Mouse (Mus musculus) gastrocnemius, adult 8-10 months (tissue): ENCODE measurements around the gene Gm973. TPM values are rescaled to one million over a fixed set of nuclear protein-coding genes. Genes with fewer than 3 reads are reported as not detected.
A peak's percentile ranks its signal among the peaks of the same experiment; 100 is the strongest.

Source experiments
- DNase-seq, 2 experiments: peaks; one replicate each; pipeline ENCODE4 v3.0.0; 2022; ENCODE audit warnings: low spot score in 2 of 2
- total RNA-seq, 4 experiments: library from RNA; stranded (reverse); gene quantifications; 2 replicates each; pipeline ENCODE4 v1.2.4; 2022

Gm973 gene
- total RNA-seq, 4 experiments from 2014 or later = 0.56 to 1.8 (median 0.90) TPM

DNA sequence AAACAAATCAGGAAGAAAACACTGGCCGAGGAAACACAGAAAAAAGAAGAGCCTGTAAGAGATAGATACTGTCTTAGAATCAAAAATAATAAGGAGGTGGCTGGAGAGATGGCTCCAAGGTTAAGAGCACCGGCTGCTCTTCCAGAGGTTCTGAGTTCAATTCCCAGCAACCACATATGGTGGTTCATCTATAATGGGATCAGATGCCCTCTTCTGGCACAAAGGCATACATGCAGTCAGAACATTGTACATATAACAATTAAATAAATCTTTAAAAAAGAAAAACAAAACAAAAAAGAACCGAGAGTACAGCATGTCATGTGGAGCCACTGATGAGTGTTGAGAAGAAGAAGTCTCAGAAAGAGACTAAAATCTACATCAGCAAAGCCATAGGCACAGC is 64.8 kb downstream of the Gm973 start:
- no peak for DNase-seq

- DNase-seq = peak; percentile 45 to 54
These were observed 68.8 kb downstream of the Gm973 start for GRCm38 (mm10) chr1:59584656-59585410.

- DNase-seq = no peak
These were observed 73.2 kb downstream of the Gm973 start for GRCm38 (mm10) chr1:59589271-59589670.

DNA sequence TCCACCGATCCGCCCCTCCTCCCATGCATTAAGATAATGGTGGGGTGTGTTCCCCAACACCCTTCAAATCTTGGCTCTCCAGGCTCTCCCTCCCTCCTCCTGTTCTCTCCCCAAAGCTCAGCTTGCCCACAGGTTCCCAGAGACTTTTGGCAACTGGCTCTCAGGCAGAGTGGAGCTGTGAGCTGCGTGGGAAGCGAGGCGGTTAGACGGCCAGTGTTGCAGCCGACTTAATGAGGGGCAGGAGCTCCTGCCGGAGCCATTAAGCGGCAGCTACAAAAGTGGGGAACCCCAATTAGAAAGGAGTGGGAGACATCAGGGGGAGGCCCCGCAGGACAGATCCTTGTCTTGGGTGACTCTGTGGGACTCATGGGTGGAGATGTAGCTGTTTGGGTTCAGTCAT is 76.3 kb downstream of the Gm973 start:
- DNase-seq = no peak

DNA sequence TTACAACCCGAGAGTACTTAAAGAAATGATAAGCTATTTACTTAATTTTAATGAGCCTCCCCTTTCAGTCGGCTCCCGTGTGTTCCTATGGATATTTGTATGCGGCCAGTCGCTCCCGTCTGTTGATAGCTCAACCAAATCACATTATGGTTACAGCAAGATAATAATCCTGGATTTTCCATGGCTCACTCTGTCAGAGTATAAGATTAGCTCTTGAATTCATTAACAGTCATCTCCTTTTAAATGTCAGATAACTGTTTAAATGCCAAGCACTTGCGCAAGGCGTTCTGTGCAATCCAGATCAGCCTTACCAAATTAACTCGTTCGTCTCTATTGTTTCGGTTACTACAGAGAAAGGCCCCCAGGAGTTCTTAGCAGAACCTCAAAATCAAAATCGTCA is 76.8 kb downstream of the Gm973 start:
- DNase-seq = no peak

GRCm38 (mm10) chr1:59593622-59594035 is 77.6 kb downstream of the Gm973 start:
- peak in 1 of 2 experiments; percentile 13 for DNase-seq

GRCm38 (mm10) chr1:59594586-59595266 is 78.7 kb downstream of the Gm973 start:
- DNase-seq = no peak

- no peak for DNase-seq
These were observed 79.5 kb downstream of the Gm973 start for GRCm38 (mm10) chr1:59595609-59596008.

DNA sequence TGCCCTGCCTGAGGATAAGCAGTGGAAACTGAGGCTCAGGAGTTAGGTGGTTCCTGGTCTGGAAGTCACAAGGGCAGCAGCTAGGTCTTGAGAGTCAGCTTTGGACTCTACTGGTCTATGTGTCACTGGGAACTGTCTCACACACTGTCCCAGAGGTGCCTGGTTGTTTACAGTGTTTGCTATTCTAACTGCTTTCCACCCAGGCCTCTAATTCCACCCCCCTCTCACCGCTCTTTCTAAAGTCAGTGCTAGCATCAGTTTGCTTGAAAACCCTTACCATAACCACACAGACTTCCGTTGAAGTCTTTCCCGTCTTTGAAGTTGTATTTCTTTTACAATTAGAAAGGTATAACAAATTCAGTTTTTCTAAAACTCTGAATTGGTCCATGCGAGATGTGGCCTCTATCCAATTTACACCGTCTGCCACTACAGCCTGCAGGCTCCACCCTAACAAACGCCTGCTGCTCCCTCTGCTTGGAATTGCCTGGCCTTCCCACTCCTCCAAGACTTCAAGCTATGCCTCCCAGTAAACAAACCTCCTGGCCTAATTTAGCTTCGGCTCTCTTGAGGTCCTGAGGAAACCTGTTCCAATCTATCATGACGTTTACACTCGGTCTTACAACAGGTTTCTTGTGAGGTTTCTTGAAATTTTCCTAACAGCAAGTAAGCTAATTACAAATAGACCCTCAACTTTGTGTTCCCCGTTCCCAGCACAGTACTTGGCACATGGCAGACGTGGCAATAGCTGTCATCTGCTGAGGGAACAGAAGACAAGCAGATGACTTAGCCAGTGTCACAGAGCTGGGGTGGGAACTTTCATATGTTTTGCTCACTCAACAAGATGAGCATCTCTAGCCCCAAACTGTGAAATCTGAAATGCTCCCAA is 86.7 kb downstream of the Gm973 start:
- no peak for DNase-seq

DNA sequence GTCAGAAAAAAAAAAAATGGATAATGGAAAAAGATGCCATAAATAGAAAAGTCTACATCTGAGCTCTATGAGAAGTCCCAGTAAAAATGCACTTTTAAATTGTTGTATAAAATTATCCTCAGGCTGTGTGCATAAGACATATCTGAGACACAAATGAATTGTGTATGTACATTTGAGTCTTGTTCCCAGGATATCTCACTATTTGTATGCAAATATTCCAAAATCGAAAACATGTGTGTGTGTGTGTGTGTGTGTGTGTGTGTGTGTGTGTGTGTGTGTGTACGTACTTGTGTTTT is 87.3 kb downstream of the Gm973 start:
- no peak for DNase-seq

DNA sequence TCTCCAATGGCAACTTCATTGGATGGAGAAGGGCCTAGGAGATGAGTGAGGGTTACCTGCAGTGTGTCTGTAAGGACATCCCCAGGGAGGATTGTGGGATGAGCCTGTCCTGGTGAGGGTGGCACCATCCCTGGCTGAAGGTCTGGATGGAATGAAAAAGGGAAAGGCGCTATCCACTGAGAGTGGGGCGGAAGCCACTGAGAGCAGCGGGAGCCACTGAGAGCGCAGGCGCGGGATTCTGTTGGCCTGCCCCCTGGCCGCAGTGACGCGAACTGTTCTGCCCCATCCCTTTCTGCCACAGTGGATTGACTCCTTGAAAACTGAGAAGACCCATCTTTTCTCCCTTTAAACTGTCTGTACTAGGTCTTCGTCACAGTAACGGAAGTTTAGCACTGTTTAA is 87.8 kb downstream of the Gm973 start:
- DNase-seq = no peak

- no peak for DNase-seq
These were observed 90.4 kb downstream of the Gm973 start for GRCm38 (mm10) chr1:59606479-59606878.

- no peak for DNase-seq
These were observed 91.0 kb downstream of the Gm973 start for GRCm38 (mm10) chr1:59607071-59607470.

DNA sequence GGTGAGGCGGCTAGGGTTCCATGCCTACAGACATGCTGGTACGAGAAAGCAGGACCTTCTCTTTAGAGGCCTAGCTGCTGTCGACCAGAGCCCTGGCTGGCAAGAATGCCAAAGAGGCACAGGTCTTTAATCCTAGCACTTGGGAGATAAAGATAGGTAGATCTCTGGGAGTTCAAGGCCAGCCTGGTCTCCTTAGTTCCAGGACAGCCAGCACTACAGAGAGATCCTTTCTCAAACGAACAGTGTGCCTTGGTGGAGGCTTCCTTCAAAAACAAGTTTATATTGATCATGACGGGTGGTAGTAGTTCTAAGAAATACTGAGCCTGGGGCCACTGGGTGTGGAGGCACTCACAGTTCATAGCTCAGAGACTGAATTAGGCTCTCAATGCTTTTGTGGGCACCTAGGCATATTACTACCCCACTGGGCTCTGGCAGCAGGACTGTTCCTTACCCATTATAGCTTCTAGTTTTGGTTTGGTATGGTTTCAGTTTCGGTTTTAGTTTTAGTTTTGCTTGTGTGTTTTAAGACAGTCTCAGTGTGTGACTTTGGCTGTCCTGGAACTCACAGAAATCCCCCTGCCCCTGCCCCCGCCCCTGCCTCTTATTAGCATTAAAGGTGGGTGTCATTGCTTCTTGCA is 92.2 kb downstream of the Gm973 start:
- no peak for DNase-seq

GRCm38 (mm10) chr1:59608920-59609319 is 92.9 kb downstream of the Gm973 start:
- no peak for DNase-seq

GRCm38 (mm10) chr1:59609458-59609857 is 93.4 kb downstream of the Gm973 start:
- DNase-seq = no peak

GRCm38 (mm10) chr1:59609896-59610295 is 93.8 kb downstream of the Gm973 start:
- peak in 1 of 2 experiments; percentile 42 for DNase-seq

- no peak for DNase-seq
These were observed 94.9 kb downstream of the Gm973 start for GRCm38 (mm10) chr1:59610929-59611328.

DNA sequence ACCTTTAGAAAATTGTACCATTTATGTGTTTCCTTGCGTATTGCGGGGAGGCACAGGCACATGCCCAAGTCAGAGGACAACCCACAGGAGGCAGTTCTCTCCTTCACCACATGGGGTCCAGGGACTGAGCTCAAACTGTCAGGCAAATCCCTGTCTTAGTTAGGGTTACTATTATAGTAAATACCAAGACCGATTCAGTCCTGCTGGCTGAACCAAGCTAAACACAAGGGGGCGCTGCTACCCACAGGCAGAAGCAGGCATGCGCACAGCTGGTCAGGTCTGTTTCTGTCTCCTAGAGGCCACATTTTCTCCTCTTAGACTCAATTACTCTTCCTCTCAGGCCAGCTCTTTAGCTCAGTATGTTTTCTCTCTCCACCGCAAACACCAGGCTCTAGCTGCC is 97.7 kb downstream of the Gm973 start:
- peak; percentile 17 to 20 for DNase-seq

DNA sequence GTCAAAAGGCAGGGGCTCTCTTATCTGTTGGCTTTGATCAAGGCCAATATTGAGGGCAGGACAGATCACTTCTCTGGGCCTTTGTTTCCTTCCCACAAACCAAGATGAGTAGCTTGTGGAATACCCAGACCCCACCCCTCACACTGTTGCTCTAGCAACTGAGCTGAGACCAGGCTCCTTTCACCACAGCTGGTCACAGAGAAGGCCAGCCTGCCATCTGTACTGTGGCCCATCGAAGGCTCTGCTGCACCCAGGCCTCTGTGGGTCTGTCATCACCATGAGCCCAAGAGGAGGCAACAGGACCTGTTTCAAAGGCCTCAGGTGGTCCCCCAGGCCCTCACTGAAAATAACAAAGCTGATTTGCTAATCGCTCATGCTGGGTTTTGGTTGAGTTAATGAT is 99.0 kb downstream of the Gm973 start:
- no peak for DNase-seq

- no peak for DNase-seq
These were observed 103.1 kb downstream of the Gm973 start for GRCm38 (mm10) chr1:59619201-59619600.
